Mouse (Mus musculus): ENCODE results near the gene Net1. TPM values are rescaled to one million over a fixed set of nuclear protein-coding genes. Genes with fewer than 3 reads are reported as not detected.
"Not testable (repeated sequence)": the region's sequence is repeated elsewhere in the genome, so short reads cannot be mapped to it uniquely, and the experiment has no call there.

Net1 gene
- polyA plus RNA-seq, 1 experiment from 2014 or later: 50.3 TPM

DNA sequence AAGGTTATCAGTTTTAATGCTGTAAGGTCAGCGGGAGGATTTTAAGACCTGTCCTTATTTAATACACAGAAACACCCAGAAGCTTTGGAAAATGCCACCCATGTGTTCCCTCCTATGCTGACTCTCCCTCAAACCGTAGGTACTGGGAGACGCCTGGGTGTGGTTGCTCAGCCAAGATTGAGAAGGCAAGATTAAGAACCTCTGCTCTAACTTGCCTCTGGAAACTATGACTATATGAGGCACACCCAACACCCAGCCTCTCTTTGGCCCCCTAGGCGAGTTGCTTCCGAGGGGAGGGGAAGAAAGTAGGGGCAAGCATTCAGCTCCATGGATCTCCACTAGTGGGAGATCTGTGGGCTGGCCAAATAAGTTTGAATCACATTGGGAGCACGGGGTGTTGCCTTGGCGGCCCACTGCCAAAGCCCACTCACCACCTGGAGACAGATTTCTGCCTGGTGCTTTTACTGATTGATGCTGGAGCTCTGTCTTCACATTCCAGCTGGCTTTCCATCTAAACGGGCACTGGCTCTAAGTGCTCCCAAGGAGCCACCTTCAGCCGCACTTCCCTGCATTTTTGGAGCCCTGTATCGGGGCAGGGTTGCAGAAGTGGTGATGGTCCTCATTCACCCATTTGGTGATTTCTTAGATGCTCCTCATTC is 55.0 kb downstream of the Net1 start:
- DNase-seq (ENCODE audit: low spot score): no peak
- WGBS: 92% methylated on average over 10 of the region's 10 CpGs
- H3K4me2 ChIP-seq (ENCODE audit: low read depth): no peak overlapping the region
- H3K27ac ChIP-seq (ENCODE audit: low read depth, low read length): no peak overlapping the region
- no peak overlapping the region for H3K4me3 ChIP-seq (ENCODE audit: low read depth, low read length)
- no peaks in the 10 kb centered on the region for H3K36me3 ChIP-seq (ENCODE audit: control insufficient read depth, insufficient read depth, low read length)
- no peaks in the 10 kb centered on the region for H3K4me1 ChIP-seq (ENCODE audit: control insufficient read depth, insufficient read depth, low read length)
- H3K9me3 ChIP-seq (ENCODE audit: control insufficient read depth, low read length): no peaks in the 10 kb centered on the region
- no peak for ATAC-seq (ENCODE audit: insufficient read depth, low FRiP score, low TSS enrichment)
- H3K9ac ChIP-seq (ENCODE audit: low read length): no peak overlapping the region
- H3K27me3 ChIP-seq (ENCODE audit: control insufficient read depth, insufficient read depth, low read length): no peaks in the 10 kb centered on the region

- WGBS: 80% methylated on average over 3 of the region's 3 CpGs
Observed at GRCm38 (mm10) chr13:3862325-3862724, 55.7 kb downstream of the Net1 start.

DNA sequence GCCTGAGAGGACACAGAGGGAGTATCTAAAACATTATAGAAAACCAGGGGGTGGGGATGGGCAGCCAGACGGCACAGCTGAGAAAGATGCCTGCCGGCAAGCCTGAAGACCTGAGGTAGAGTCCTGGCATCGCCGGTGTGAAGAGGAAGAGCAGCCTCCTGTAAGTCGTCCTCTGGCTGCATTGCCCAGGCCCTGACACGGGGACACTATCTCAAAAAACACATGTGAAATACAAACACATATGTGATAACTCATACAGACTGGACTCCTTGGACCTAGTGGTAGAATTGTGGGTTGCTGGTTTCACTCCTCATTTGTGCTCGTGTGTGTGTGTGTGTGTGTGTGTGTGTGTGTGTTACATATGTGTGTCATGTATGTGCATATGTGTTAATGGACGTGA is 56.8 kb downstream of the Net1 start:
- Histone ChIP-seq H3K4me3 (ENCODE audit: low read depth, low read length) (no peak overlapping the region), H3K27ac (ENCODE audit: low read depth, low read length) (no peak overlapping the region), H3K27me3 (ENCODE audit: control insufficient read depth, insufficient read depth, low read length) (no peaks in the 10 kb centered on the region), H3K9me3 (ENCODE audit: control insufficient read depth, low read length) (no peaks in the 10 kb centered on the region), H3K4me2 (ENCODE audit: low read depth) (no peak overlapping the region), H3K36me3 (ENCODE audit: control insufficient read depth, insufficient read depth, low read length) (no peaks in the 10 kb centered on the region), H3K9ac (ENCODE audit: low read length) (no peak overlapping the region), H3K4me1 (ENCODE audit: control insufficient read depth, insufficient read depth, low read length) (no peaks in the 10 kb centered on the region)
- ATAC-seq (ENCODE audit: insufficient read depth, low FRiP score, low TSS enrichment) (no peak), DNase-seq (ENCODE audit: low spot score) (no peak)
- WGBS: 92% methylated on average over 8 of the region's 8 CpGs

More at GRCm38 (mm10) chr13:3862325-3862724, 55.7 kb downstream of the Net1 start:
- Histone ChIP-seq H3K4me2 (ENCODE audit: low read depth) (no peak overlapping the region), H3K27ac (ENCODE audit: low read depth, low read length) (no peak overlapping the region), H3K9ac (ENCODE audit: low read length) (no peak overlapping the region), H3K9me3 (ENCODE audit: control insufficient read depth, low read length) (no peaks in the 10 kb centered on the region), H3K4me1 (ENCODE audit: control insufficient read depth, insufficient read depth, low read length) (no peaks in the 10 kb centered on the region), H3K27me3 (ENCODE audit: control insufficient read depth, insufficient read depth, low read length) (no peaks in the 10 kb centered on the region), H3K36me3 (ENCODE audit: control insufficient read depth, insufficient read depth, low read length) (no peaks in the 10 kb centered on the region), H3K4me3 (ENCODE audit: low read depth, low read length) (no peak overlapping the region)
- ATAC-seq (ENCODE audit: insufficient read depth, low FRiP score, low TSS enrichment) (no peak), DNase-seq (ENCODE audit: low spot score) (no peak)

DNA sequence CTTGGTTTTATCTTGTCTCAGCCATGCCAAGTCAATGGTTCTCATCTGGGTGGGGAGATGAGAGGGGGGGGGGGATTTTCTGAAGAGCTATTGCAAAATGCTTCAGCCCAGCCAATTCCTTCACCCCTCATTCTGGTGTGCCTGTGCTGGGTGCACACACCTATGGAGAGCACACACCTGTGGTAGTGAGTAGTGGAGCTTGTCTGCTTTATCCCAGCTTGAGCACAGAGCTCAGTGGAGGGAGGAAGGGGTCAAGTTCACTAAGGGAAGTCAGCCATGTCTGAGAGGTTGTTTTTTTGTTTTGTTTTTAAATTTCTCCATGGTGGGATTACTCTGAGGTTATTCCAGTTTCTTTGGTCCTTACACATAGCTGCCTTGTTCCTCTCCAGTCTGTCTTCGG is 61.8 kb downstream of the Net1 start:
- Histone ChIP-seq H3K9ac (ENCODE audit: low read length) (no peak overlapping the region), H3K27ac (ENCODE audit: low read depth, low read length) (no peak overlapping the region), H3K9me3 (ENCODE audit: control insufficient read depth, low read length) (no peaks in the 10 kb centered on the region), H3K4me1 (ENCODE audit: control insufficient read depth, insufficient read depth, low read length) (no peaks in the 10 kb centered on the region), H3K4me2 (ENCODE audit: low read depth) (no peak overlapping the region), H3K36me3 (ENCODE audit: control insufficient read depth, insufficient read depth, low read length) (no peaks in the 10 kb centered on the region), H3K4me3 (ENCODE audit: low read depth, low read length) (no peak overlapping the region), H3K27me3 (ENCODE audit: control insufficient read depth, insufficient read depth, low read length) (no peaks in the 10 kb centered on the region)
- DNase-seq (ENCODE audit: low spot score): no peak
- ATAC-seq (ENCODE audit: insufficient read depth, low FRiP score, low TSS enrichment): no peak
- 87% methylated on average over 1 of the region's 1 CpGs for WGBS

DNA sequence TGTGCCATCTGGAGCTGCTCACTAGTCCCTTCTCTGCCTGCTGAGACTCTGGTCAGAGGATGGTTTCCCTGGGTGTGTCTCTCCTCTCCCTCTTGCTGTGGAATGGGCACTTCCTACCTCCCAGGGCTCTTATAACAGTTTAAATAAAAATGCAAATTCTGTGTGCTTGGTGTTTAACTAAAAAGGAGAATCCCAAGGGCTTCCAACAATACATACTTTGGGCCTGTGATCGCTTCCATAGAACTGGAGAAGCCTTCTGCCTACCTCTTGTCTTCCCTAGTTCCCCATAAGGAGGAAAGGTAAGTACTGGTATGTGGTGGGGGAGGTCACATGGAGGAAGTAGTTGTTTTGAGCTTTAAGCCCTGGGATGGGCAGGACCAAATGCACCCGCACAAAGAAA is 63.2 kb downstream of the Net1 start:
- DNase-seq (ENCODE audit: low spot score): no peak
- Histone ChIP-seq H3K9me3 (ENCODE audit: control insufficient read depth, low read length) (no peaks in the 10 kb centered on the region), H3K9ac (ENCODE audit: low read length) (no peak overlapping the region), H3K4me1 (ENCODE audit: control insufficient read depth, insufficient read depth, low read length) (no peaks in the 10 kb centered on the region), H3K4me2 (ENCODE audit: low read depth) (no peak overlapping the region), H3K36me3 (ENCODE audit: control insufficient read depth, insufficient read depth, low read length) (no peaks in the 10 kb centered on the region), H3K4me3 (ENCODE audit: low read depth, low read length) (no peak overlapping the region), H3K27ac (ENCODE audit: low read depth, low read length) (no peak overlapping the region), H3K27me3 (ENCODE audit: control insufficient read depth, insufficient read depth, low read length) (no peaks in the 10 kb centered on the region)
- 84% methylated on average over 2 of the region's 2 CpGs for WGBS
- ATAC-seq (ENCODE audit: insufficient read depth, low FRiP score, low TSS enrichment): no peak

DNA sequence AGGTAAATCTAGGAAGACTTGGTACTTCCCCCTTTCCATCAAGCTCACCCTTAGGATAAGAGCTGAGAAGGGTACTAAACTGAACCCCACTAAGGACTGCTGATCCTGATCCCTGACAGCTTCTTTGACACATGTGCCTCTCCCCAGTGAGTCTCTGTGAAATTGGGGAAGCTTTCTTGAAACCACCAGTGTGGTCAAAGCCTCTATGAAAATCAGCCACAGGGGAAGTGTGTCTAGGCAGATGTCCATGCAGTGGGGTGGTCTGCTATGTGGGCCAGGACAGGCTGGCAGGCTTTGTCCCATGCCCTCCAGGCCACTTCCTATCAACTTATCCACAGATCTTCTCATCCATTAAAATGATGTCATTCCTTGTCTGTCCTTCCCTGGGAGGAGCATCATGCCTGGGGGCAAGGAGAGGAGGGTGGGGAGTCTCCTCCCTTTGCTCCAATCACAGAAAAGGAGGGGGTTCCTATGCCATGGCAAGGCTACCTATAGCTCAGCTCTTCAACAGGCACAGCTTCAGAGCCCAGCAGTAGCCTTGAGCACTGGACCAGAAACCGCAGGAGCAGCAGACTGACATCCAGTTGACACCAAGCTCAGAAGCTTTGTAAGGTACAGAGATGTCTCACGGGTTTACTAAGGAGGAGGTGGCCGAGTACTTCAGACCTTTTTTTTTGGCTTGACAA is 64.2 kb downstream of the Net1 start, which contains the start of gene Calm5:
Calm5 (plus strand) TSS at position 526 of the 686 bp plus-strand sequence.
- H3K36me3 ChIP-seq (ENCODE audit: control insufficient read depth, insufficient read depth, low read length); ATAC-seq (ENCODE audit: insufficient read depth, low FRiP score, low TSS enrichment); H3K27ac ChIP-seq (ENCODE audit: low read depth, low read length); H3K27me3 ChIP-seq (ENCODE audit: control insufficient read depth, insufficient read depth, low read length); H3K4me1 ChIP-seq (ENCODE audit: control insufficient read depth, insufficient read depth, low read length); H3K9ac ChIP-seq (ENCODE audit: low read length); H3K4me2 ChIP-seq (ENCODE audit: low read depth); H3K9me3 ChIP-seq (ENCODE audit: control insufficient read depth, low read length); H3K4me3 ChIP-seq (ENCODE audit: low read depth, low read length); DNase-seq (ENCODE audit: low spot score): not testable (repeated sequence)
- WGBS: 82% methylated on average over 3 of the region's 3 CpGs

- WGBS: 100% methylated on average over 1 of the region's 1 CpGs
- ATAC-seq (ENCODE audit: insufficient read depth, low FRiP score, low TSS enrichment) (no peak), DNase-seq (ENCODE audit: low spot score) (no peak)
- no peak overlapping the region for H3K4me2 ChIP-seq (ENCODE audit: low read depth)
- H3K27ac ChIP-seq (ENCODE audit: low read depth, low read length): no peak overlapping the region
- no peaks in the 10 kb centered on the region for H3K4me1 ChIP-seq (ENCODE audit: control insufficient read depth, insufficient read depth, low read length)
- H3K36me3 ChIP-seq (ENCODE audit: control insufficient read depth, insufficient read depth, low read length): no peaks in the 10 kb centered on the region
- no peaks in the 10 kb centered on the region for H3K9me3 ChIP-seq (ENCODE audit: control insufficient read depth, low read length)
- H3K9ac ChIP-seq (ENCODE audit: low read length): no peak overlapping the region
- H3K4me3 ChIP-seq (ENCODE audit: low read depth, low read length): no peak overlapping the region
- no peaks in the 10 kb centered on the region for H3K27me3 ChIP-seq (ENCODE audit: control insufficient read depth, insufficient read depth, low read length)
Observed at GRCm38 (mm10) chr13:3850330-3850729, 67.7 kb downstream of the Net1 start.

GRCm38 (mm10) chr13:3840662-3841061 is 77.4 kb downstream of the Net1 start:
- not testable (repeated sequence) for H3K9ac ChIP-seq (ENCODE audit: low read length); H3K36me3 ChIP-seq (ENCODE audit: control insufficient read depth, insufficient read depth, low read length); H3K4me1 ChIP-seq (ENCODE audit: control insufficient read depth, insufficient read depth, low read length); H3K4me2 ChIP-seq (ENCODE audit: low read depth); H3K9me3 ChIP-seq (ENCODE audit: control insufficient read depth, low read length); H3K4me3 ChIP-seq (ENCODE audit: low read depth, low read length); H3K27ac ChIP-seq (ENCODE audit: low read depth, low read length); H3K27me3 ChIP-seq (ENCODE audit: control insufficient read depth, insufficient read depth, low read length); DNase-seq (ENCODE audit: low spot score); ATAC-seq (ENCODE audit: insufficient read depth, low FRiP score, low TSS enrichment)

DNA sequence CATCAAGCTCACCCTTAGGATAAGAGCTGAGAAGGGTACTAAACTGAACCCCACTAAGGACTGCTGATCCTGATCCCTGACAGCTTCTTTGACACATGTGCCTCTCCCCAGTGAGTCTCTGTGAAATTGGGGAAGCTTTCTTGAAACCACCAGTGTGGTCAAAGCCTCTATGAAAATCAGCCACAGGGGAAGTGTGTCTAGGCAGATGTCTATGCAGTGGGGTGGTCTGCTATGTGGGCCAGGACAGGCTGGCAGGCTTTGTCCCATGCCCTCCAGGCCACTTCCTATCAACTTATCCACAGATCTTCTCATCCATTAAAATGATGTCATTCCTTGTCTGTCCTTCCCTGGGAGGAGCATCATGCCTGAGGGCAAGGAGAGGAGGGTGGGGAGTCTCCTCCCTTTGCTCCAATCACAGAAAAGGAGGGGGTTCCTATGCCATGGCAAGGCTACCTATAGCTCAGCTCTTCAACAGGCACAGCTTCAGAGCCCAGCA is 80.7 kb downstream of the Net1 start, which contains the start of gene Calm4:
Calm4 (plus strand) TSS at position 446 of the 496 bp plus-strand sequence.
- not testable (repeated sequence) for H3K4me2 ChIP-seq (ENCODE audit: low read depth); H3K4me1 ChIP-seq (ENCODE audit: control insufficient read depth, insufficient read depth, low read length); H3K9me3 ChIP-seq (ENCODE audit: control insufficient read depth, low read length); DNase-seq (ENCODE audit: low spot score); ATAC-seq (ENCODE audit: insufficient read depth, low FRiP score, low TSS enrichment); H3K4me3 ChIP-seq (ENCODE audit: low read depth, low read length); H3K36me3 ChIP-seq (ENCODE audit: control insufficient read depth, insufficient read depth, low read length); H3K27ac ChIP-seq (ENCODE audit: low read depth, low read length); H3K27me3 ChIP-seq (ENCODE audit: control insufficient read depth, insufficient read depth, low read length); H3K9ac ChIP-seq (ENCODE audit: low read length)

Measured in neural tube, embryonic 11.5 days (tissue).